Mouse (Mus musculus): ENCODE measurements around the gene Rtn4rl1.

Rtn4rl1 gene

GRCm38 (mm10) chr11:75212876-75213275, 19.3 kb downstream of the Rtn4rl1 start:
- no peak for DNase-seq (ENCODE audit: low read depth in 1 of 2, low spot score in 2 of 2)

GRCm38 (mm10) chr11:75213372-75214080, 19.9 kb downstream of the Rtn4rl1 start:
- no peak for DNase-seq (ENCODE audit: low read depth in 1 of 2, low spot score in 2 of 2)

GRCm38 (mm10) chr11:75214081-75214950, 20.7 kb downstream of the Rtn4rl1 start:
- DNase-seq (ENCODE audit: low read depth in 1 of 2, low spot score in 2 of 2) = no peak

GRCm38 (mm10) chr11:75220115-75220514, 26.5 kb downstream of the Rtn4rl1 start:
- no peak for DNase-seq (ENCODE audit: low read depth in 1 of 2, low spot score in 2 of 2)

GRCm38 (mm10) chr11:75220517-75221145, 27.0 kb downstream of the Rtn4rl1 start:
- no peak for DNase-seq (ENCODE audit: low read depth in 1 of 2, low spot score in 2 of 2)

GRCm38 (mm10) chr11:75224062-75224461, 30.5 kb downstream of the Rtn4rl1 start:
- DNase-seq (ENCODE audit: low read depth in 1 of 2, low spot score in 2 of 2) = no peak

- no peak for DNase-seq (ENCODE audit: low read depth in 1 of 2, low spot score in 2 of 2)
Observed at GRCm38 (mm10) chr11:75224835-75225234, 31.3 kb downstream of the Rtn4rl1 start.

GRCm38 (mm10) chr11:75227632-75228031, 34.0 kb downstream of the Rtn4rl1 start:
- no peak for DNase-seq (ENCODE audit: low read depth in 1 of 2, low spot score in 2 of 2)

- DNase-seq (ENCODE audit: low read depth in 1 of 2, low spot score in 2 of 2) = no peak
Observed at GRCm38 (mm10) chr11:75229289-75229688, 35.7 kb downstream of the Rtn4rl1 start.

GRCm38 (mm10) chr11:75230272-75230760, 36.7 kb downstream of the Rtn4rl1 start:
- no peak for DNase-seq (ENCODE audit: low read depth in 1 of 2, low spot score in 2 of 2)

GRCm38 (mm10) chr11:75231756-75232155, 38.2 kb downstream of the Rtn4rl1 start:
- peak in 1 of 2 experiments; percentile 13 for DNase-seq (ENCODE audit: low read depth in 1 of 2, low spot score in 2 of 2)

- DNase-seq (ENCODE audit: low read depth in 1 of 2, low spot score in 2 of 2) = no peak
Observed at GRCm38 (mm10) chr11:75232434-75232833, 38.9 kb downstream of the Rtn4rl1 start.

GRCm38 (mm10) chr11:75234745-75235144, 41.2 kb downstream of the Rtn4rl1 start:
- DNase-seq (ENCODE audit: low read depth in 1 of 2, low spot score in 2 of 2) = no peak

GRCm38 (mm10) chr11:75240158-75240934, 46.8 kb downstream of the Rtn4rl1 start:
- DNase-seq (ENCODE audit: low read depth in 1 of 2, low spot score in 2 of 2) = peak in 1 of 2 experiments; percentile 6

- DNase-seq (ENCODE audit: low read depth in 1 of 2, low spot score in 2 of 2) = no peak
Observed at GRCm38 (mm10) chr11:75242710-75243255, 49.2 kb downstream of the Rtn4rl1 start.

- DNase-seq (ENCODE audit: low read depth in 1 of 2, low spot score in 2 of 2) = no peak
Observed at GRCm38 (mm10) chr11:75244368-75245275, 51.0 kb downstream of the Rtn4rl1 start.

GRCm38 (mm10) chr11:75245372-75246330, 52.1 kb downstream of the Rtn4rl1 start:
- no peak for DNase-seq (ENCODE audit: low read depth in 1 of 2, low spot score in 2 of 2)

GRCm38 (mm10) chr11:75246589-75246988, 53.0 kb downstream of the Rtn4rl1 start:
- no peak for DNase-seq (ENCODE audit: low read depth in 1 of 2, low spot score in 2 of 2)

Data from monocyte, adult 2 months (primary cell).